Mouse (Mus musculus) heart, adult 2 months (tissue): Measurements from ENCODE around the gene Olfr773.
"Not testable (repeated sequence)": the region's sequence is repeated elsewhere in the genome, so short reads cannot be mapped to it uniquely, and the experiment has no call there.

Experiments
- CTCF ChIP-seq: fragments of 200-600 bp; IDR thresholded peaks from 2 replicates; pipeline ENCODE4 v1.8.1; 2022; ENCODE audit warnings: antibody characterized with exemption, mild to moderate bottlenecking, moderate library complexity
- EP300 ChIP-seq: fragments of 200-500 bp; IDR thresholded peaks from 2 replicates; pipeline ENCODE4 v1.6.1; 2011; ENCODE audit warnings: low read depth, low read length, control low read depth; ENCODE audit not compliant: insufficient read depth
- POLR2A ChIP-seq: fragments of 200-500 bp; IDR thresholded peaks from 2 replicates; pipeline ENCODE4 v1.6.1; 2011; ENCODE audit warnings: mild to moderate bottlenecking, low read depth, low read length, control low read depth; ENCODE audit not compliant: insufficient read depth

GRCm38 (mm10) chr10:129187319-129187718 lies at the start of gene Olfr773:
- TF ChIP-seq CTCF, POLR2A, EP300: not testable (repeated sequence)
